8 mouse cellular contexts compared by ENCODE assay signal in the genomic region with DNA sequence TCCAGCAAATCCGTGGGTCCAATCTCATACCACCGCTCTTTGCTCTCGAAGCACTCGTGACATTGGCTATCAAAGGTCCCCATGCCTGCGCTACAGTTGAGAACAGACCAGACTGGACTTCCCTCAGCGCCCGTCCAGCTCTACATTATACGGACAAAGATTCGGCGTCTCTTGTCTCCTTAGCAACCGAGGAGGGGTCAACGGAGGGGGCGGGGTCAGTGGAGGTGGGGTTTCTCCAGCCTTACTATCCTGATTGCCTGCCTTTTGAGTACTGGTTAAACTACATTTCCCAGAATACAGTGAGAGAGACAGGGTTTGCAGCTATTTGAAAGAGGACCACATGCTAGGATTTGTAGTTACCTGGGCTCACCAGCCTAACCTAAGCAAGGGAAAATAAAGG. TPM values are rescaled to one million over a fixed set of nuclear protein-coding genes. Genes with fewer than 3 reads are reported as not detected.
DNase-seq lines count a peak whose midpoint lies in the region; ATAC-seq and TF ChIP-seq lines count a peak whose summit lies in the region.

A gene (minus strand): TSS at position 169 of the 400 bp plus-strand sequence.

- DNase-seq in brain, adult 2 months (ENCODE audit: low read depth, low spot score): peak; percentile 36
- DNase-seq in embryonic facial prominence, embryonic 10.5 days (ENCODE audit: low spot score): peak; percentile 84
- DNase-seq in heart, embryonic 10.5 days (ENCODE audit: low spot score): peak; percentile 85
- peak; percentile 78 for DNase-seq in kidney, adult 2 months
- DNase-seq in liver, adult 2 months (ENCODE audit: extremely low read depth, low read depth, low spot score): peak; percentile 14
- peak; percentile 63 for DNase-seq in neural tube, embryonic 10.5 days (ENCODE audit: extremely low spot score, low spot score)
- DNase-seq in yolk sac, embryonic 10.5 days (ENCODE audit: low spot score): peak; percentile 84

- no peak for TF ChIP-seq POLR2A in kidney, adult 2 months (IDR thresholded peaks at IDR 0.05; ENCODE audit: low read depth, low read length)
- TF ChIP-seq POLR2A in liver, adult 2 months (IDR thresholded peaks at IDR 0.05; ENCODE audit: extremely low read depth, insufficient read depth, low read length): no peak

- no peak within 1 kb of the TSS for H3K9ac ChIP-seq in liver, adult 2 months (ENCODE audit: low read depth, low read length)

- peaks cover 11% of the 10 kb centered on the region for H3K27me3 ChIP-seq in embryonic facial prominence, embryonic 10.5 days (replicated peaks; ENCODE audit: low read depth, poor library complexity, severe bottlenecking)
- no peaks in the 10 kb centered on the region for H3K27me3 ChIP-seq in heart, embryonic 10.5 days (ENCODE audit: insufficient read depth, poor library complexity, severe bottlenecking)
- H3K27me3 ChIP-seq in kidney, adult 2 months (replicated peaks; ENCODE audit: control insufficient read depth, insufficient read depth, low read length): no peaks in the 10 kb centered on the region
- H3K27me3 ChIP-seq in liver, adult 2 months (ENCODE audit: control insufficient read depth, insufficient read depth, low read length): no peaks in the 10 kb centered on the region; the same call in 1 of the 2 replicates

- H3K9me3 ChIP-seq in embryonic facial prominence, embryonic 10.5 days: no peaks in the 10 kb centered on the region
- no peaks in the 10 kb centered on the region for H3K9me3 ChIP-seq in heart, embryonic 10.5 days

- H3K27ac ChIP-seq in embryonic facial prominence, embryonic 10.5 days (replicated peaks): no peak within 1 kb of the TSS
- no peak within 1 kb of the TSS for H3K27ac ChIP-seq in heart, embryonic 10.5 days
- no peak within 1 kb of the TSS for H3K27ac ChIP-seq in kidney, adult 2 months (ENCODE audit: insufficient read depth, low read depth, low read length)
- no peak within 1 kb of the TSS for H3K27ac ChIP-seq in liver, adult 2 months (replicated peaks; ENCODE audit: insufficient read depth, low read depth, low read length)

- no peak for ATAC-seq in megakaryocyte, adult 5-6 weeks (ENCODE audit: poor library complexity, severe bottlenecking)

- H3K36me3 ChIP-seq in embryonic facial prominence, embryonic 10.5 days (replicated peaks): no peaks in the 10 kb centered on the region
- H3K36me3 ChIP-seq in heart, embryonic 10.5 days: no peaks in the 10 kb centered on the region
- no peaks in the 10 kb centered on the region for H3K36me3 ChIP-seq in kidney, adult 2 months (ENCODE audit: control insufficient read depth, insufficient read depth, low read length)
- H3K36me3 ChIP-seq in liver, adult 2 months (ENCODE audit: control insufficient read depth, insufficient read depth, low read length): no peaks in the 10 kb centered on the region

- TF ChIP-seq CTCF in kidney, adult 2 months (conservative IDR thresholded peaks at IDR 0.05; ENCODE audit: insufficient read depth, insufficient read length, low read depth, low read length): no peak
- TF ChIP-seq CTCF in liver, adult 2 months (IDR thresholded peaks at IDR 0.05; ENCODE audit: low read depth, low read length): no peak

- no peaks in the 10 kb centered on the region for H3K79me2 ChIP-seq in liver, adult 2 months (ENCODE audit: control insufficient read depth, insufficient read depth, low read length)

- H3K4me1 ChIP-seq in embryonic facial prominence, embryonic 10.5 days: peaks cover 8% of the 10 kb centered on the region
- 0 out of 2 replicates have a peak, but pooled peaks cover 4% of the 10 kb centered on the region for H3K4me1 ChIP-seq in heart, embryonic 10.5 days
- H3K4me1 ChIP-seq in kidney, adult 2 months (ENCODE audit: control insufficient read depth, insufficient read depth, low read length): no peaks in the 10 kb centered on the region
- H3K4me1 ChIP-seq in liver, adult 2 months (ENCODE audit: control insufficient read depth, insufficient read depth, low read length): no peaks in the 10 kb centered on the region

- 6% methylated on average over 13 of the region's 13 CpGs for WGBS in embryonic facial prominence, embryonic 10.5 days
- 7% methylated on average over 13 of the region's 13 CpGs for WGBS in heart, embryonic 10.5 days
- 7% methylated on average over 13 of the region's 13 CpGs for WGBS in kidney, adult 2 months
- WGBS in liver, adult 2 months: 5% methylated on average over 13 of the region's 13 CpGs

- peak within 1 kb of the TSS; percentile 48 for H3K4me3 ChIP-seq in embryonic facial prominence, embryonic 10.5 days
- H3K4me3 ChIP-seq in heart, embryonic 10.5 days: peak within 1 kb of the TSS; percentile 47
- H3K4me3 ChIP-seq in kidney, adult 2 months (ENCODE audit: insufficient read depth, low read depth, low read length): no peak within 1 kb of the TSS
- no peak within 1 kb of the TSS for H3K4me3 ChIP-seq in liver, adult 2 months (ENCODE audit: insufficient read depth, low read depth, low read length)

RNA-seq across cellular contexts. Expression of the gene that starts here (rescaled TPM):
- 0.22 and 0.24 TPM in 2 replicates for polyA plus RNA-seq in embryonic facial prominence, embryonic 10.5 days (2016; fragmentation: Nextera tagmentation; extraction: Ambion mirVana)
- polyA plus RNA-seq in heart, embryonic 10.5 days (2016; fragmentation: Nextera tagmentation; extraction: Ambion mirVana): not detected in 2 replicates
- polyA plus RNA-seq in kidney, adult 2 months (2012; rRNA removed): not detected in 2 replicates
- not detected in 2 replicates for total RNA-seq in liver, adult 2 months (2014; rRNA removed)
- not detected in 2 replicates for polyA plus RNA-seq in liver, adult 2 months (2012; rRNA removed)
- total RNA-seq in megakaryocyte, adult 5-6 weeks (2015): not detected in 2 replicates
- not detected in 2 replicates for total RNA-seq in megakaryocyte, adult 5-6 weeks (2017)

Comparison
In these comparisons a context has a peak if more than half of its experiments do, and no peak if none do; other contexts are left out.
1. Peak in DNase-seq and H3K4me3 ChIP-seq in embryonic facial prominence, embryonic 10.5 days; RNA of the gene not detected or under 1 TPM.
2. Peak in DNase-seq and H3K4me3 ChIP-seq in heart, embryonic 10.5 days; RNA of the gene not detected or under 1 TPM.
3. Peak in DNase-seq in kidney, adult 2 months; RNA of the gene not detected or under 1 TPM.
4. Peak in DNase-seq in liver, adult 2 months; RNA of the gene not detected or under 1 TPM.
5. DNase-seq: peak in every context shown above with its lines; median percentile 85 in heart, embryonic 10.5 days; 84 in embryonic facial prominence, embryonic 10.5 days; 84 in yolk sac, embryonic 10.5 days; 78 in kidney, adult 2 months; 63 in neural tube, embryonic 10.5 days; 36 in brain, adult 2 months; 14 in liver, adult 2 months.